Mouse (Mus musculus) C2C12 (cell line): ENCODE data around the gene Scai. TPM values are rescaled to one million over a fixed set of nuclear protein-coding genes. Genes with fewer than 3 reads are reported as not detected.
A peak's percentile ranks its signal among the peaks of the same experiment; 100 is the strongest.

Source experiments
- H3K27me3 ChIP-seq: one replicate; pipeline ENCODE4 v1.6.1; 2011; ENCODE audit not compliant: control insufficient read depth, insufficient read depth, insufficient read length
- H3K36me3 ChIP-seq: one replicate; pipeline ENCODE4 v1.6.1; 2011; ENCODE audit not compliant: control insufficient read depth, insufficient read depth
- H3K4me3 ChIP-seq: one replicate; pipeline ENCODE4 v1.5.1; 2011; ENCODE audit warnings: mild to moderate bottlenecking, control low read depth; ENCODE audit not compliant: poor library complexity, insufficient read depth, severe bottlenecking
- H3K79me2 ChIP-seq: one replicate; pipeline ENCODE4 v1.6.1; 2011; ENCODE audit not compliant: control insufficient read depth, insufficient read depth
- H3K79me3 ChIP-seq: one replicate; pipeline ENCODE4 v1.6.1; 2011; ENCODE audit warnings: low read depth, control low read depth
- H3ac ChIP-seq: one replicate; pipeline ENCODE3; 2011; ENCODE audit warnings: low read depth; ENCODE audit not compliant: control insufficient read depth, insufficient read length
- CEBPB ChIP-seq: IDR thresholded peaks from one replicate; pipeline ENCODE4 v1.6.1; 2011; ENCODE audit warnings: low read depth, mild to moderate bottlenecking, control low read depth, moderate library complexity
- CTCF ChIP-seq: IDR thresholded peaks from one replicate; pipeline ENCODE4 v1.5.1; 2011; ENCODE audit not compliant: control insufficient read depth, insufficient read depth, insufficient read length
- FOSL1 ChIP-seq: IDR thresholded peaks from one replicate; pipeline ENCODE4 v1.8.0; 2011; ENCODE audit warnings: mild to moderate bottlenecking, low read length; ENCODE audit not compliant: poor library complexity, insufficient read depth, severe bottlenecking
- MAX ChIP-seq: IDR thresholded peaks from one replicate; pipeline ENCODE4 v1.6.1; 2011; ENCODE audit warnings: mild to moderate bottlenecking, control low read depth
- MYOD1 ChIP-seq: IDR thresholded peaks from one replicate; pipeline ENCODE4 v1.6.1; 2011; ENCODE audit warnings: low read depth; ENCODE audit not compliant: control insufficient read depth, insufficient read length
- MYOG ChIP-seq: IDR thresholded peaks from one replicate; pipeline ENCODE4 v1.6.1; 2011; ENCODE audit not compliant: control insufficient read depth, insufficient read length; ENCODE audit errors: extremely low read depth
- USF1 ChIP-seq: IDR thresholded peaks from one replicate; pipeline ENCODE4 v1.6.1; 2011; ENCODE audit warnings: low read depth, mild to moderate bottlenecking, control low read depth, moderate library complexity
- polyA plus RNA-seq: library from polyadenylated mRNA; unstranded; fragments of >200 nt; fragmentation: generic; extraction: Trizol; gene quantifications from one replicate; pipeline ENCODE4 v1.2.1, GENCODE M21; 2012; ENCODE audit warnings: missing spikeins

The Scai gene
- polyA plus RNA-seq, 1 experiment = 1.4 TPM

GRCm38 (mm10) chr2:39219034-39219433, 28.5 kb upstream of the Scai start:
- H3K36me3 ChIP-seq = peaks cover 5% of the 10 kb centered on the region
- no peak for TF ChIP-seq MAX
- TF ChIP-seq CTCF = no peak
- peaks cover 97% of the 10 kb centered on the region for H3K79me3 ChIP-seq
- no peak overlapping the region for H3K4me3 ChIP-seq
- H3ac ChIP-seq = no peak overlapping the region
- H3K27me3 ChIP-seq = no peaks in the 10 kb centered on the region
- peaks cover 100% of the 10 kb centered on the region for H3K79me2 ChIP-seq

GRCm38 (mm10) chr2:39217150-39217549, 26.6 kb upstream of the Scai start:
- peaks cover 97% of the 10 kb centered on the region for H3K79me2 ChIP-seq
- H3K4me3 ChIP-seq = no peak overlapping the region
- H3K79me3 ChIP-seq = peaks cover 90% of the 10 kb centered on the region
- TF ChIP-seq CTCF = no peak
- no peak for TF ChIP-seq MYOD1
- TF ChIP-seq MYOG = no peak
- TF ChIP-seq MAX = no peak
- TF ChIP-seq USF1 = no peak
- peaks cover 5% of the 10 kb centered on the region for H3K36me3 ChIP-seq
- H3ac ChIP-seq = no peak overlapping the region
- no peaks in the 10 kb centered on the region for H3K27me3 ChIP-seq

GRCm38 (mm10) chr2:39210738-39211137, 20.2 kb upstream of the Scai start:
- peaks cover 43% of the 10 kb centered on the region for H3K79me3 ChIP-seq
- no peak overlapping the region for H3ac ChIP-seq
- no peaks in the 10 kb centered on the region for H3K27me3 ChIP-seq
- no peak overlapping the region for H3K4me3 ChIP-seq
- TF ChIP-seq CEBPB (no peak), CTCF (no peak), USF1 (no peak), MAX (no peak), FOSL1 (no peak), MYOG (no peak), MYOD1 (no peak)
- peaks cover 55% of the 10 kb centered on the region for H3K79me2 ChIP-seq
- H3K36me3 ChIP-seq = peaks cover 23% of the 10 kb centered on the region

DNA sequence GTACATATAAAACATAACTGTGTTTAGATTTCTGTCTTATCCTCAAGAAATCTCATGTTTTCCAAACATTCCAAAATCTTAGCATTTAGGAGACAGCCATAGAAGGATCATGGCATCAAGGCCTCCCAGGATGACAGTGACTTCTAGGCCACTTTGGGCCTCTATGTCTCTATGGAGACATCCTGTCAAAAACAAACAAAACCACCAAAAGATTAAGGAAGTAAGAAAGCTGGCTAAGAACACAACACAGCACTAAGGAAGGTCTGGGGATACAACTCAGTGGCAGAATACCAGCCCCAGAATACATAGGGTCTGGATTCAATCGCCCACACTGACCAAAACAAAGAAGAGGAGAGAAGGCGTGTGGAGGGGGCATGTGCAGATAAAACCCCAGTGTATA, 12.8 kb upstream of the Scai start:
- H3K27me3 ChIP-seq = no peaks in the 10 kb centered on the region
- peaks cover 27% of the 10 kb centered on the region for H3K36me3 ChIP-seq
- H3K4me3 ChIP-seq = no peak overlapping the region
- peaks cover 2% of the 10 kb centered on the region for H3K79me3 ChIP-seq
- no peaks in the 10 kb centered on the region for H3K79me2 ChIP-seq
- H3ac ChIP-seq = no peak overlapping the region
- TF ChIP-seq MYOG = no peak
- TF ChIP-seq MAX = no peak
- no peak for TF ChIP-seq CEBPB
- no peak for TF ChIP-seq CTCF
- no peak for TF ChIP-seq FOSL1
- TF ChIP-seq USF1 = no peak
- TF ChIP-seq MYOD1 = no peak

DNA sequence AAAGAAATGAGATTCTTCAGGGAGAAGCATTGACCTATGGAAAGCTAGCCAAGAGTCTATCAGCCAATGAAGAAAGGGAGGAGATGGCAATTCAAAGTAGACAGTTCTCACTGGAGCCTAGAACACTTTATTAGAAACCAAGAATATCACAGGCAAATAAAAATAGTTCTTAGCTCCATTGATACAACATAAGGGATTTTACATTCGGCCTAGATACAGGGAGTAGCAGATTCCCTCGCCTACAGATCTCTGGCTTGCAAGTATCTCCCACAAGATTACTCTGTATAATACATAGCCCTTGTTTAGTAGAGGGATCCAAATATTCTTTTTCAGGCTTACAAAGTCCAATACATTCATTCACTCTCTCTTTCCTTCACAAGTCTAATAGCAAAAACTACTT, 4.3 kb upstream of the Scai start:
- Histone ChIP-seq H3K79me3 (no peaks in the 10 kb centered on the region), H3K79me2 (no peaks in the 10 kb centered on the region), H3ac (no peak overlapping the region), H3K27me3 (no peaks in the 10 kb centered on the region), H3K36me3 (peaks cover 9% of the 10 kb centered on the region), H3K4me3 (no peak overlapping the region)
- TF ChIP-seq CEBPB (no peak), CTCF (no peak), MAX (no peak), FOSL1 (no peak), MYOG (no peak), MYOD1 (no peak), USF1 (no peak)

DNA sequence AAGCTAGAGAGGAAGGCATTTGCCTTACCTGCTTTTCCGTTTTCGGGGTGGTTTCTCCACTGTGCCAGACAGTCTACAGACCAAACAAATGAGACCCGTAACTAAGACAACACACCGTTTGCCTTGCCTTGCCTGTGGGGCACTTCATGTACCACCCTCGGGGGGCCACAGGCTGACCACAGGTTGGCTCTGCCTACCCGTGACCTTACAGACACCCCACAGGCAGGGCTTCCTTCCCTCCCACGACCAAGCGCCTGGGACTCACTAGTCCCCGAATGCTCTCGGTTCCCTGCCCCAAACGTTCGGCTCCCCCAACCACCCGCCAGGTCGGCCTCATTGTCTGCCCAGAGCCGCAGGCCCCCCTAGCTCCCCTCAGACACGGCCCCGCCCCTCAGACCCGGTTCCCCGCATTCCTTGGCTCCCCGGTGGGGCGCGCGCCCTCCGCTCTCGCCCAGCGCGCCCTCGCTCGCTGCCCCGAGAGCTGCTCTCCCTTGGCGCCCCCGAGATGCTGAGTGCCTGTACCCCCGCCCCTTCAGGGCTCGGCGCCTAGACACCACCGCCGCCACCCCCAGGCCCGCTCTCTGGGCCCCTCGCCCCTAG, 473 bp downstream of the Scai start:
- Histone ChIP-seq H3K79me3 (no peaks in the 10 kb centered on the region), H3K27me3 (no peaks in the 10 kb centered on the region), H3ac (peak overlapping the region; percentile 86), H3K79me2 (no peaks in the 10 kb centered on the region), H3K36me3 (no peaks in the 10 kb centered on the region), H3K4me3 (peak overlapping the region; percentile 74)
- TF ChIP-seq USF1 (no peak), MAX (no peak), CTCF (no peak), MYOG (no peak), FOSL1 (no peak), CEBPB (no peak), MYOD1 (no peak)
